ENCODE assay signal across 8 mouse cellular contexts in genomic region chr1:84283119-84283518, GRCm38 (mm10).
DNase-seq lines count a peak whose midpoint lies in the region; ATAC-seq lines count a peak whose summit lies in the region.

No protein-coding gene starts in this region.

- WGBS in forebrain, embryonic 14.5 days, result 7% methylated on average over 2 of the region's 2 CpGs
- WGBS in intestine, embryonic 15.5 days, result 14% methylated on average over 2 of the region's 2 CpGs
- 8% methylated on average over 2 of the region's 2 CpGs for WGBS in liver, embryonic 15.5 days (ENCODE audit: insufficient replicate concordance)

- H3K4me3 ChIP-seq in forebrain, embryonic 14.5 days (ENCODE audit: low read depth, low read length), result peak overlapping the region; percentile 66
- 0 out of 2 replicates have a peak overlapping the region, but pooled peaks have one; percentile 62 for H3K4me3 ChIP-seq in intestine, embryonic 15.5 days (replicated peaks)
- peak overlapping the region; percentile 57 for H3K4me3 ChIP-seq in liver, embryonic 15.5 days (replicated peaks)

- peaks cover 8% of the 10 kb centered on the region; the same call in 1 of the 2 replicates for H3K4me1 ChIP-seq in forebrain, embryonic 14.5 days (ENCODE audit: control insufficient read depth, insufficient read depth, low read length)
- H3K4me1 ChIP-seq in intestine, embryonic 15.5 days (replicated peaks), result 0 out of 2 replicates have a peak, but pooled peaks cover 7% of the 10 kb centered on the region
- 0 out of 2 replicates have a peak, but pooled peaks cover 5% of the 10 kb centered on the region for H3K4me1 ChIP-seq in liver, embryonic 15.5 days (replicated peaks)

- no peaks in the 10 kb centered on the region for H3K9me3 ChIP-seq in forebrain, embryonic 14.5 days (replicated peaks; ENCODE audit: control insufficient read depth, low read length)
- no peaks in the 10 kb centered on the region for H3K9me3 ChIP-seq in intestine, embryonic 15.5 days
- no peaks in the 10 kb centered on the region for H3K9me3 ChIP-seq in liver, embryonic 15.5 days (replicated peaks)

- intact Hi-C loops in heart, postnatal 25 days (cut with DNase I), result loop anchor here (10.0 kb wide), 1 partner anchor 128 kb away; no protein-coding TSS in a partner anchor

- peak; percentile 58 to 72 for DNase-seq in heart, adult 18-20 months
- no peak for DNase-seq in heart, postnatal 25 days (ENCODE audit: low spot score)
- DNase-seq in adrenal gland, postnatal 14 days, result peak; percentile 50
- peak; percentile 59 for DNase-seq in forebrain, embryonic 14.5 days (ENCODE audit: low spot score)
- DNase-seq in right cerebral cortex, postnatal 25 days, result peak; percentile 30
- no peak for DNase-seq in yolk sac, embryonic 10.5 days (ENCODE audit: low spot score)

- H3K27ac ChIP-seq in forebrain, embryonic 14.5 days (ENCODE audit: low read depth, low read length), result no peak overlapping the region
- no peak overlapping the region for H3K27ac ChIP-seq in intestine, embryonic 15.5 days
- no peak overlapping the region for H3K27ac ChIP-seq in liver, embryonic 15.5 days (replicated peaks)

- H3K27me3 ChIP-seq in forebrain, embryonic 14.5 days (replicated peaks; ENCODE audit: control insufficient read depth, insufficient read depth, low read length), result no peaks in the 10 kb centered on the region
- H3K27me3 ChIP-seq in intestine, embryonic 15.5 days (replicated peaks), result peaks cover 3% of the 10 kb centered on the region
- H3K27me3 ChIP-seq in liver, embryonic 15.5 days, result peaks cover 8% of the 10 kb centered on the region; the same call in 1 of the 2 replicates

- H3K4me2 ChIP-seq in forebrain, embryonic 14.5 days (ENCODE audit: low read length), result peak overlapping the region; percentile 80
- H3K4me2 ChIP-seq in intestine, embryonic 15.5 days (replicated peaks), result peak overlapping the region; percentile 91
- peak overlapping the region; percentile 56 for H3K4me2 ChIP-seq in liver, embryonic 15.5 days

- H3K36me3 ChIP-seq in forebrain, embryonic 14.5 days (ENCODE audit: control insufficient read depth, insufficient read depth, low read length), result no peaks in the 10 kb centered on the region
- no peaks in the 10 kb centered on the region for H3K36me3 ChIP-seq in intestine, embryonic 15.5 days
- no peaks in the 10 kb centered on the region for H3K36me3 ChIP-seq in liver, embryonic 15.5 days (replicated peaks)

- peak overlapping the region; percentile 86 for H3K9ac ChIP-seq in forebrain, embryonic 14.5 days (ENCODE audit: low read length)
- no peak overlapping the region for H3K9ac ChIP-seq in intestine, embryonic 15.5 days
- H3K9ac ChIP-seq in liver, embryonic 15.5 days, result no peak overlapping the region

- no peak for ATAC-seq in forebrain, embryonic 14.5 days
- ATAC-seq in intestine, embryonic 15.5 days, result no peak
- no peak for ATAC-seq in liver, embryonic 15.5 days (ENCODE audit: insufficient read depth)

Comparison
In these comparisons a context has a peak if more than half of its experiments do, and no peak if none do; other contexts are left out.
1. DNase-seq: peak in heart, adult 18-20 months (2 of 2), adrenal gland, postnatal 14 days (single experiment), forebrain, embryonic 14.5 days (single experiment) and right cerebral cortex, postnatal 25 days (single experiment); none in heart, postnatal 25 days (single experiment) and yolk sac, embryonic 10.5 days (single experiment).
2. Peak in every context shown above with its lines, with median percentiles within 50 percentile points of each other: H3K4me2 ChIP-seq and H3K4me3 ChIP-seq.